Mouse (Mus musculus) bone marrow, adult 2 months (tissue): ENCODE data around the gene Muc3. TPM values are rescaled to one million over a fixed set of nuclear protein-coding genes. Genes with fewer than 3 reads are reported as not detected.

Experiments
- H3K27ac ChIP-seq: fragments of 200-500 bp; 2 replicates; pipeline ENCODE4 v1.5.1; 2012; ENCODE audit warnings: low read depth, mild to moderate bottlenecking, control low read depth, inconsistent platforms, low read length; ENCODE audit not compliant: control insufficient read depth, poor library complexity, insufficient read depth
- H3K4me1 ChIP-seq: fragments of 200-500 bp; 2 replicates; pipeline ENCODE4 v1.6.1; 2011; ENCODE audit warnings: low read length; ENCODE audit not compliant: control insufficient read depth, insufficient read depth
- H3K4me3 ChIP-seq: fragments of 200-500 bp; replicated peaks from 2 replicates; pipeline ENCODE3; 2011; ENCODE audit warnings: mild to moderate bottlenecking, low read depth, low read length, control low read depth; ENCODE audit not compliant: control insufficient read depth
- CTCF ChIP-seq: fragments of 200-500 bp; IDR thresholded peaks from 2 replicates; pipeline ENCODE4 v1.5.1; 2011; ENCODE audit warnings: low read length, control low read depth; ENCODE audit not compliant: control insufficient read depth, insufficient read depth
- POLR2A ChIP-seq: fragments of 200-500 bp; IDR thresholded peaks from 2 replicates; pipeline ENCODE4 v1.6.1; 2011; ENCODE audit warnings: low read depth, mild to moderate bottlenecking, control low read depth, low read length, borderline replicate concordance; ENCODE audit not compliant: control insufficient read depth
- WGBS: fragments of 180-500 bp; shearing (Covaris S2); methylation state at CpG from one replicate; pipeline ENCODE4 v1.1.7; 2018; 5-methylcytosine and 5-hydroxymethylcytosine counted together
- polyA plus RNA-seq: library from polyadenylated mRNA; stranded (reverse); fragments of >200 nt; gene quantifications from 2 replicates; pipeline ENCODE4 v1.2.4, GENCODE M21; 2011; ENCODE audit warnings: low replicate concordance; ENCODE audit not compliant: missing spikeins, insufficient read depth, insufficient read length

The Muc3 gene
- polyA plus RNA-seq, 1 experiment, result not detected

- WGBS, result 27% methylated on average over 6 of the region's 6 CpGs
- Histone ChIP-seq H3K4me1 (peaks cover 3% of the 10 kb centered on the region; the same call in 1 of the 2 replicates), H3K27ac (no peak overlapping the region), H3K4me3 (no peak overlapping the region)
- TF ChIP-seq POLR2A (no peak), CTCF (peak; percentile 40)
Observed at GRCm38 (mm10) chr5:137107024-137107423, 42.1 kb downstream of the Muc3 start.

GRCm38 (mm10) chr5:137106434-137106833, 42.7 kb downstream of the Muc3 start:
- peaks cover 3% of the 10 kb centered on the region; the same call in 1 of the 2 replicates for H3K4me1 ChIP-seq
- H3K27ac ChIP-seq, result no peak overlapping the region

DNA sequence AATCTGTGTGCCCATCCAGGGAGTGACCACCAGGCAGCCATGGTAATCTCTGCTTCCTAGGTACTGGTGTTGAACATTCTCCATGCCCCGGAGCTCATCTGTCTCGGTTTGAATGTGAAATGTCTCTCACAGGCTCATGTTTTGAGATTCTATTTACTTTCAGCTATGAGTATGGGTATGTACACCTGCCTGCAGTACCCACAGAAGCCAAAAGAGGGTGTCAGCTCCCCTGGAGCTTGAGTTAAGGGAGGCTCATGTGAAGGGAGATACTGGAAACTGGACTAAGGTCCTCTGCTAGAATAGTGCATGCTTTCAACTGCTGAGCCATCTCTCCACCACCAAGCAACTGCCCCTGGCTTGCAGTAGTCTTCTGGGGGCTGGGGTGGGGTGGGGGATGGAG, 45.2 kb downstream of the Muc3 start:
- Histone ChIP-seq H3K27ac (peak overlapping the region; percentile 77), H3K4me1 (peaks cover 3% of the 10 kb centered on the region; the same call in 1 of the 2 replicates), H3K4me3 (no peak overlapping the region)
- WGBS, result 93% methylated on average over 2 of the region's 2 CpGs
- TF ChIP-seq POLR2A, result no peak
- no peak for TF ChIP-seq CTCF

More at GRCm38 (mm10) chr5:137106434-137106833, 42.7 kb downstream of the Muc3 start:
- H3K4me3 ChIP-seq, result no peak overlapping the region
- TF ChIP-seq POLR2A, result no peak
- no peak for TF ChIP-seq CTCF
- 87% methylated on average over 4 of the region's 4 CpGs for WGBS

DNA sequence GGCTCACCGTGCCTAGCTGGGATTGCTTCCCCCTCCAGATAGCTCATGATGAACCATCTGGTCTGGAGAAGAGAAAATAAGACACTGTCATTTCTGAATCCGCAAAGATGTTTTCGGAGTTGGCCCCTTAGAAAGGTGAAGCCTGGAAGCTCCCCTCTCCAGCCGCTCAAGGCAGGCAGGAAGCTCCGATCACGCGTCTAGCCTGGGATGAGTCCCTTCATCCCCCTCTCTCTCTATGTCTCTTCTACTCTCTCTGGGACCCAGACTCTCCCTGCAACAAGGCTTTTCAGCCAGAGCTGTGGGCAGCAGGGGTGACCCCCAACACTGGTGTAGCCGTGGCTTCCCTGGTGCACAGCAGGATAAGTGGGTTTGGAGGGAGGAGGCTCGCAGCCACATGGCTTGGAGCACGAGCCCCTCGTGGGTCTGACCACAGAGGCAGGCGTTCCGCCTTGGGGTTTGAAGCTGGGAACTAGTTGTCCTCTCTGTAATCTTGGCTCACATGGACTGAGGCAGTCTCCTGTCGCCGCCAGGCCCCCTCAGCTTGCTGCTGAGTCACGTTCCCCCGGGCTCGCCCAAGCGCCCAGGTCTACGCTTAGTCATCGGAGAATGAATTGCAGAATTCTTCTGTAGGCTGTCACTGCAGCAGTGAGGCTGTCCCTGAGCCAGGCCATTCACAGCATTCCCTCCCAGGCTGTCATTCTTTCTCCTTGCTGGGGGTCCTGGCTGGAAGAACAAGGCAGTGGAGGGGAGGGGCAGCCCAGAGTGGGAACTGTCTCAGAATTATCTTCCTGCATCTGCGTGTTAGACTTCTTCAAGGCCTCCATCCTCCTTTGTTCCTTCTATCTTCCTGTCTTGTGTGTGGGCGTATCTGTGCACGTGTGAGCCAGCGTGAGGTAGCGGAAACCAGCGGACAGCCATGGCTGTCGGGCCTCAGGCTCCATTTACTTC, 46.3 kb downstream of the Muc3 start:
- no peak overlapping the region for H3K4me3 ChIP-seq
- peak; percentile 15; the same call in 1 of the 2 replicates for TF ChIP-seq POLR2A
- no peak for TF ChIP-seq CTCF
- peak overlapping the region; percentile 77 for H3K27ac ChIP-seq
- H3K4me1 ChIP-seq, result peaks cover 3% of the 10 kb centered on the region; the same call in 1 of the 2 replicates
- WGBS, result 29% methylated on average over 28 of the region's 28 CpGs

DNA sequence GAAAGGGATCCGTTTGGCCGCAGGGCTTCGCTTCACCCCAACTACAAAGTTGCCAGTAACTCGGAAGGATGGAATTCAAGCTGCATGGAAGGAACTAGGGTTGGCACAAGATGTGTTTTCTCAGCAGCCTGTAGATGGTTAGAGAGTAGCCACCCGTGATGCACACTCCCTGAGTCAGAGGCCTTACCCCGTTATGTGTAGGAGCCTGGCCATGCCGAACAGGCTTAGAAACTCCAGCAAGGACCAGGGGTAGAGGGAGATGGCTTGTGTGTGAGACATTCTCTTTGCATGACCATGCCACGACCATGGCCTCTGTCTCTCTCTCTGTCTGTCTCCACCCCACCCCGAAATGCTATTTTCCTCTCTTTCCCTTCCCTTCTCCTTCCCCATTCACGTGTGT, 47.0 kb downstream of the Muc3 start:
- Histone ChIP-seq H3K4me3 (no peak overlapping the region), H3K4me1 (peaks cover 3% of the 10 kb centered on the region; the same call in 1 of the 2 replicates), H3K27ac (peak overlapping the region; percentile 9; the same call in 1 of the 2 replicates)
- TF ChIP-seq POLR2A (no peak), CTCF (no peak)
- WGBS, result 78% methylated on average over 10 of the region's 10 CpGs

DNA sequence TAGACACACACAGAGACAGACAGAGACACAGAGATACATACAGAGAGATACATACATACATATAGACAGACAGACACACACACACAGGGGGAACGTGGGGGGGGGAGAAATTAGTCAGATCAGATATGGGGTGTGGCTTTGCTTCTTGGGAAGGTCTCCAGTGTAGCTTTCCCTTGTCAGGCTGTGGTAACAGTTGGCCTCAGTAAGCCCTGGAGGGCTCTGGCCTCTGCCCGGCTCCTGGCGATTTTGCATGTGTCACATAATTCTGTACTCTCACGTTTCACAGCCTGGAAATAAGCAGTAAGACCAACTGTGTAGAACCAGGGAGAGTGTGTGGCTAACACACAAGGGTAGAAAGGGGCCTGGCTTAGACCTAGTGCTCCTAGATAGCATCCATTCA, 48.5 kb downstream of the Muc3 start:
- 54% methylated on average over 4 of the region's 4 CpGs for WGBS
- Histone ChIP-seq H3K4me1 (peaks cover 3% of the 10 kb centered on the region; the same call in 1 of the 2 replicates), H3K27ac (no peak overlapping the region)

GRCm38 (mm10) chr5:137098418-137098817, 50.7 kb downstream of the Muc3 start:
- H3K27ac ChIP-seq, result no peak overlapping the region
- H3K4me1 ChIP-seq, result peaks cover under 1% of the 10 kb centered on the region; the same call in 1 of the 2 replicates
- H3K4me3 ChIP-seq, result no peak overlapping the region
- TF ChIP-seq CTCF (no peak), POLR2A (no peak)
- whole genome bisulfite sequencing, result 54% methylated on average over 11 of the region's 11 CpGs

More for the DNA sequence above, 48.5 kb downstream of the Muc3 start:
- no peak overlapping the region for H3K4me3 ChIP-seq
- no peak for TF ChIP-seq POLR2A
- no peak for TF ChIP-seq CTCF

- no peak overlapping the region for H3K4me3 ChIP-seq
- no peaks in the 10 kb centered on the region for H3K4me1 ChIP-seq
- no peak for TF ChIP-seq CTCF
- H3K27ac ChIP-seq, result no peak overlapping the region
- 66% methylated on average over 1 of the region's 1 CpGs for WGBS
Observed at GRCm38 (mm10) chr5:137096037-137096436, 53.1 kb downstream of the Muc3 start.
